Mouse (Mus musculus): Measurements from ENCODE around the gene Hspa1l. TPM values are rescaled to one million over a fixed set of nuclear protein-coding genes. Genes with fewer than 3 reads are reported as not detected.
"Not testable (repeated sequence)": the region's sequence is repeated elsewhere in the genome, so short reads cannot be mapped to it uniquely, and the experiment has no call there.

The Hspa1l gene
- polyA plus RNA-seq, 1 experiment from 2014 or later, result 0.16 TPM

- no peaks in the 10 kb centered on the region for H3K9me3 ChIP-seq
- no peak overlapping the region; the same call in 1 of the 2 replicates for H3K4me3 ChIP-seq (replicated peaks)
- WGBS, result 83% methylated on average over 3 of the region's 3 CpGs
- H3K36me3 ChIP-seq, result peaks cover 8% of the 10 kb centered on the region
- no peaks in the 10 kb centered on the region for H3K27me3 ChIP-seq (replicated peaks)
- no peak overlapping the region for H3K9ac ChIP-seq
- H3K27ac ChIP-seq, result no peak overlapping the region
- peak overlapping the region; percentile 55; the same call in 1 of the 2 replicates for H3K4me2 ChIP-seq (replicated peaks)
- ATAC-seq, result no peak
- H3K4me1 ChIP-seq (replicated peaks), result peaks cover 7% of the 10 kb centered on the region; the same call in 1 of the 2 replicates
Observed at GRCm38 (mm10) chr17:34953258-34953657, 19.2 kb upstream of the Hspa1l start.

DNA sequence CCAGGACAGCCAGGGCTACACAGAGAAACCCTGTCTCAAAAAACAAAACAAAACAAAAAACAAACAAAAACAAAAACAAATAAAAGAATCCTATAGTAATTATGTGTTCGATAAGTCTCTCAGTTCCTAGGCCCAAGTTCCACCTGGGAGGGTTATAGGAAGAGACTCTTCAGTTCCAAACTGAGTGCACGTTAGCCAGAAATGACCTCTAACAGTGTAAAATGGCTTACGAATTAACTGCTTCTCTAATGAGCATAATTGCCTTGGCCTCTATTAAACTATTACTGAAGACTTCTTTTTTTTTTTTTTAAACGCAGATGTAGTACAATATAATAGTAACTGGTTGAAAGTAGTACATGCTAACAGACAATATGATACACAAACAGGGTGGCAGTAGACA is 18.6 kb upstream of the Hspa1l start:
- 90% methylated on average over 4 of the region's 4 CpGs for WGBS

DNA sequence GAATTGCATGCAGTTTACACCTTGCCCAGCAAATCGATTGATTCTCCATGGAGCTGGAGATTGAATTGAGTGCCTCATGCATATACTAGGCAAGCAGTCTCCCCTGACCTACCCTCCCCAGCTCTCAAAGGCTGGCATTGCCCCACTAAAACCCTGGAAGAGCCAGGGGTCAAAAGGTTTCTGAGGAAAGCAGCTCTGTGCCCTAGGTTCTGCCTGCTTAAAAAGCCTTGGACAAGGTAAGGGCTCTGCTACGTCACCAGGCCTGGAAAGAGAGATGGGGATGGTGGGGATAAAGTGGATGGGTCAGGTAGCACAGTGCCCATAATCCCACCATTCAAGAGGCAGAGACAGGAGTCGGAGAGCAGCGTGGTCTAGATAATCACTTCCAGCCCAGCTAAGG is 17.7 kb upstream of the Hspa1l start:
- Histone ChIP-seq H3K27ac (no peak overlapping the region), H3K36me3 (peaks cover 5% of the 10 kb centered on the region), H3K4me3 (replicated peaks) (no peak overlapping the region), H3K4me1 (replicated peaks) (peaks cover 7% of the 10 kb centered on the region; the same call in 1 of the 2 replicates), H3K9ac (no peak overlapping the region), H3K4me2 (replicated peaks) (no peak overlapping the region), H3K27me3 (replicated peaks) (no peaks in the 10 kb centered on the region), H3K9me3 (no peaks in the 10 kb centered on the region)
- no peak for ATAC-seq
- WGBS, result 87% methylated on average over 4 of the region's 4 CpGs

More for the DNA sequence above, 18.6 kb upstream of the Hspa1l start:
- peaks cover 8% of the 10 kb centered on the region for H3K36me3 ChIP-seq
- H3K27me3 ChIP-seq (replicated peaks), result no peaks in the 10 kb centered on the region
- no peak overlapping the region for H3K9ac ChIP-seq
- H3K4me2 ChIP-seq (replicated peaks), result no peak overlapping the region
- ATAC-seq, result no peak
- H3K4me1 ChIP-seq (replicated peaks), result peaks cover 7% of the 10 kb centered on the region; the same call in 1 of the 2 replicates
- no peak overlapping the region for H3K27ac ChIP-seq
- H3K4me3 ChIP-seq (replicated peaks), result no peak overlapping the region
- no peaks in the 10 kb centered on the region for H3K9me3 ChIP-seq

DNA sequence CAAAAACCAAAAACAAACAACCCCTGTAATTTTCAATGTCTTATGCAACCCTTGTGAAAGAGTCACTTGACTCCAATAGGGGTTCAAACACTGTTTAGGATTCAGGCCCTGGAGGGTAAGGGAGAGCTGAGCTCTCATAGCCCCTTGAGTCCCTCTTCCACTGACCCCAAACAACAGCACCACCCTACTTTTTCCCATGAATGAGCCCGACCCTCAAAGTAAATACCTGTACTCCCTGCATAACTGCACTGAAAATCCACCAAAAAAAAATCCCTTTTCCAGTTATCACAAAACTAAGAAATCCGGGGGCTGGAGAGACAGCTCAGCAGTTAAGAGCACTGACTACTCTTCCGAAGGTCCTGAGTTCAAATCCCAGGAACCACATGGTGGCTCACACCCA is 16.6 kb upstream of the Hspa1l start:
- Histone ChIP-seq H3K27ac (no peak overlapping the region), H3K4me2 (replicated peaks) (no peak overlapping the region), H3K4me3 (replicated peaks) (no peak overlapping the region), H3K4me1 (replicated peaks) (peaks cover 6% of the 10 kb centered on the region; the same call in 1 of the 2 replicates), H3K27me3 (replicated peaks) (no peaks in the 10 kb centered on the region), H3K36me3 (no peaks in the 10 kb centered on the region), H3K9ac (no peak overlapping the region), H3K9me3 (no peaks in the 10 kb centered on the region)
- WGBS, result 74% methylated on average over 3 of the region's 3 CpGs
- ATAC-seq, result no peak

DNA sequence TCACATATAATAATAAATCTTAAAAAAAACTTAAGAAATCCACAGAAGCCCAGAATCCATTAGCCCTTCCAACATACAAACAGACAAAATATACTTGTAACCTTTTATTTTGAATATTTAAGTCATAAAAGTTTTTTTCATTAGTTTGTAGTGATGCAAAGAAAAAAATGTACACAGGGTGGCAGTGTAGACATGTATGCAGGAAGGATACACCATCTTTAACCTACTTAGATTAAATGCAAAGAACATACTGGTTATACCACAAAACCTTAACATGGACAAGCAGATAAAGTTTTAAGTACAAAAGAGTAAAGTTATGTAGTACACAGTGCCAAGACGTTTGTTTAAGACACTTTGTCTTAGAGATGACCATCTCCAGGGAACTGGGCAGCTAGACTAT is 16.2 kb upstream of the Hspa1l start:
- ATAC-seq, result no peak
- 49% methylated on average over 1 of the region's 1 CpGs for WGBS
- no peaks in the 10 kb centered on the region for H3K27me3 ChIP-seq (replicated peaks)
- H3K4me3 ChIP-seq (replicated peaks), result no peak overlapping the region
- H3K36me3 ChIP-seq, result no peaks in the 10 kb centered on the region
- no peaks in the 10 kb centered on the region for H3K9me3 ChIP-seq
- no peak overlapping the region for H3K4me2 ChIP-seq (replicated peaks)
- no peak overlapping the region for H3K9ac ChIP-seq
- H3K27ac ChIP-seq, result no peak overlapping the region
- H3K4me1 ChIP-seq (replicated peaks), result peaks cover 7% of the 10 kb centered on the region; the same call in 1 of the 2 replicates

- not testable (repeated sequence) for H3K9ac ChIP-seq; H3K9me3 ChIP-seq; H3K36me3 ChIP-seq; H3K4me3 ChIP-seq (replicated peaks); H3K4me1 ChIP-seq (replicated peaks); H3K27ac ChIP-seq; ATAC-seq; H3K27me3 ChIP-seq (replicated peaks)
- 18% methylated on average over 26 of the region's 40 CpGs for WGBS
- peak overlapping the region; percentile 37 for H3K4me2 ChIP-seq (replicated peaks)
Observed at GRCm38 (mm10) chr17:34957291-34957690, 15.2 kb upstream of the Hspa1l start.

DNA sequence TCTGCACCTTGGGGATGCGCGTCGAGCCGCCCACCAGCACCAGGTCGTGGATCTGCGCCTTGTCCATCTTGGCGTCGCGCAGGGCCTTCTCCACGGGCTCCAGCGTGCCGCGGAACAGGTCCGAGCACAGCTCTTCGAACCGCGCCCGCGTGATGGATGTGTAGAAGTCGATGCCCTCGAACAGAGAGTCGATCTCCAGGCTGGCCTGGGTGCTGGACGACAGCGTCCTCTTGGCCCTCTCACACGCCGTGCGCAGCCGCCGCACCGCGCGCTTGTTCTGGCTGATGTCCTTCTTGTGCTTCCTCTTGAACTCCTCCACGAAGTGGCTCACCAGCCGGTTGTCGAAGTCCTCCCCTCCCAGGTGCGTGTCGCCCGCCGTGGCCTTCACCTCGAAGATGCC is 14.5 kb upstream of the Hspa1l start:
- not testable (repeated sequence) for H3K4me3 ChIP-seq (replicated peaks); H3K9ac ChIP-seq; H3K9me3 ChIP-seq; H3K4me1 ChIP-seq (replicated peaks); ATAC-seq; H3K4me2 ChIP-seq (replicated peaks); H3K27me3 ChIP-seq (replicated peaks); H3K36me3 ChIP-seq; H3K27ac ChIP-seq
- 29% methylated on average over 23 of the region's 40 CpGs for WGBS

DNA sequence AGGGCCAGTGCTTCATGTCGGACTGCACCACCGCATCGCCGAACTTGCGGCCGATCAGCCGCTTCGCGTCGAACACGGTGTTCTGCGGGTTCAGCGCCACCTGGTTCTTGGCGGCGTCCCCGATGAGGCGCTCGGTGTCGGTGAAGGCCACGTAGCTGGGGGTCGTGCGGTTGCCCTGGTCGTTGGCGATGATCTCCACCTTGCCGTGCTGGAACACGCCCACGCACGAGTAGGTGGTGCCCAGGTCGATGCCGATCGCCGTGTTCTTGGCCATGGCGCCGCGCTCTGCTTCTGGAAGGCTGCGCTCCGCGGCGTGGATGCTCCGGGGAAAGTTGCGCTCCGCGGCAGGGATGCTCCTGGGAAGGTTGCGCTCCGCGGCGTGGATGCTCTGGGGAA is 13.8 kb upstream of the Hspa1l start:
- 0% methylated on average over 12 of the region's 47 CpGs for WGBS
- peak; percentile 26 for ATAC-seq

GRCm38 (mm10) chr17:34959130-34959778 is 13.2 kb upstream of the Hspa1l start, which contains the start of gene Hspa1b:
Gene Hspa1b, minus strand, starts transcription at chr17:34959238.
- not testable (repeated sequence) for H3K27me3 ChIP-seq (replicated peaks); H3K36me3 ChIP-seq; H3K9me3 ChIP-seq; H3K4me1 ChIP-seq (replicated peaks)
- WGBS, result under 1% methylated on average over 31 of the region's 32 CpGs
- peak within 1 kb of the TSS; percentile 65 for H3K4me2 ChIP-seq (replicated peaks)
- ATAC-seq, result peak; percentile 96
- peak within 1 kb of the TSS; percentile 45 for H3K4me3 ChIP-seq (replicated peaks)
- peak within 1 kb of the TSS; percentile 41 for H3K9ac ChIP-seq
- H3K27ac ChIP-seq, result peak within 1 kb of the TSS; percentile 95

More for the DNA sequence above, 13.8 kb upstream of the Hspa1l start:
- not testable (repeated sequence) for H3K36me3 ChIP-seq; H3K4me1 ChIP-seq (replicated peaks); H3K27ac ChIP-seq; H3K9me3 ChIP-seq; H3K27me3 ChIP-seq (replicated peaks); H3K9ac ChIP-seq
- Histone ChIP-seq H3K4me3 (replicated peaks) (peak overlapping the region; percentile 45), H3K4me2 (replicated peaks) (peak overlapping the region; percentile 65)

GRCm38 (mm10) chr17:34959881-34960515 is 12.5 kb upstream of the Hspa1l start:
- Histone ChIP-seq H3K27me3 (replicated peaks) (no peaks in the 10 kb centered on the region), H3K9ac (peak overlapping the region; percentile 41), H3K4me2 (replicated peaks) (peak overlapping the region; percentile 65), H3K36me3 (no peaks in the 10 kb centered on the region), H3K4me3 (replicated peaks) (peak overlapping the region; percentile 45), H3K27ac (peak overlapping the region; percentile 95), H3K9me3 (no peaks in the 10 kb centered on the region), H3K4me1 (replicated peaks) (peaks cover 7% of the 10 kb centered on the region; the same call in 1 of the 2 replicates)
- WGBS, result 10% methylated on average over 12 of the region's 12 CpGs
- peak; percentile 15; the same call in 1 of the 2 replicates for ATAC-seq

GRCm38 (mm10) chr17:34960702-34961493 is 11.6 kb upstream of the Hspa1l start:
- peaks cover 7% of the 10 kb centered on the region; the same call in 1 of the 2 replicates for H3K4me1 ChIP-seq (replicated peaks)
- H3K9me3 ChIP-seq, result no peaks in the 10 kb centered on the region
- H3K27ac ChIP-seq, result no peak overlapping the region
- H3K9ac ChIP-seq, result no peak overlapping the region
- H3K4me2 ChIP-seq (replicated peaks), result no peak overlapping the region
- no peak for ATAC-seq
- no peak overlapping the region for H3K4me3 ChIP-seq (replicated peaks)
- no peaks in the 10 kb centered on the region for H3K36me3 ChIP-seq
- H3K27me3 ChIP-seq (replicated peaks), result no peaks in the 10 kb centered on the region

- H3K27ac ChIP-seq, result no peak overlapping the region
- no peak overlapping the region for H3K9ac ChIP-seq
- H3K4me3 ChIP-seq (replicated peaks), result no peak overlapping the region
- no peak overlapping the region for H3K4me2 ChIP-seq (replicated peaks)
- no peaks in the 10 kb centered on the region for H3K27me3 ChIP-seq (replicated peaks)
- H3K4me1 ChIP-seq (replicated peaks), result peaks cover 7% of the 10 kb centered on the region; the same call in 1 of the 2 replicates
- no peaks in the 10 kb centered on the region for H3K9me3 ChIP-seq
- ATAC-seq, result no peak
- WGBS, result 34% methylated on average over 3 of the region's 3 CpGs
- no peaks in the 10 kb centered on the region for H3K36me3 ChIP-seq
Observed at GRCm38 (mm10) chr17:34962125-34962524, 10.4 kb upstream of the Hspa1l start.

Data from intestine, embryonic 15.5 days (tissue).